Mouse (Mus musculus): ENCODE data around the gene Gnpat. TPM values are rescaled to one million over a fixed set of nuclear protein-coding genes. Genes with fewer than 3 reads are reported as not detected.

Gnpat gene
- total RNA-seq, 1 experiment: 102 TPM

DNA sequence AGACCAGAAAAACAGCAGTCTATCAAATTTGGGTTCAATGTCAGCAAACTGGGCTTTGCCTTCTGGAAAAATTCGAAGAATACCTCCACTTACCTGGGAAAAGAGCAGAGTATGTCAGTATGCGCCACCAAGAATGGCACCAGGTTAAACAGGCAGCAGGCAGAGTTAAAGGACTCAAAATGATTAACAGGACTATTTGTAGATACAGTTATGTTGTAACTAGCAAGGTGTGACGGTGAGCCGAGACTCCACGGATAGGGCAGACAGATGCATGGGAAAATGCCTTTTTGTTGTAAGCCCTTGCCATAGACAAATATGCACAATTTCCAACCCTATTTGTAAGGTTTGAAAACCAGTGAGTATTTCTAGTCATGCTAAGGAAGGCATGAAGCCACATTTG lies 51.2 kb downstream of the Gnpat start:
- Histone ChIP-seq H3K9me3 (ENCODE audit: control insufficient read depth, insufficient read depth, low read depth, low read length) (no peaks in the 10 kb centered on the region), H3K4me1 (ENCODE audit: control insufficient read depth in 2 of 2, insufficient read depth in 2 of 2, low read length in 2 of 2, poor library complexity in 1 of 2) (peaks cover 0 to 2% of the 10 kb centered on the region in 2 experiments; a peak in 1 of 4 replicates), H3K4me3 (ENCODE audit: insufficient read depth in 1 of 2, low read depth in 1 of 2, low read length in 2 of 2, poor library complexity in 1 of 2, severe bottlenecking in 1 of 2) (no peak overlapping the region), H3K36me3 (ENCODE audit: control insufficient read depth, insufficient read depth, low read length, poor library complexity, severe bottlenecking) (peaks cover 3% of the 10 kb centered on the region; the same call in 1 of the 2 replicates), H3K27ac (ENCODE audit: insufficient read depth, low read depth, low read length, poor library complexity, severe bottlenecking) (no peak overlapping the region), H3K9ac (ENCODE audit: insufficient read depth, low read depth, low read length, poor library complexity, severe bottlenecking) (no peak overlapping the region)
- no peak for TF ChIP-seq CHD2 (IDR thresholded peaks at IDR 0.05; ENCODE audit: low read depth, low read length)
- no peak for TF ChIP-seq ZNF384 (IDR thresholded peaks at IDR 0.05; ENCODE audit: low read depth, low read length)
- TF ChIP-seq MAFK (IDR thresholded peaks at IDR 0.05; ENCODE audit: insufficient read depth, low read depth, low read length): no peak
- no peak for TF ChIP-seq HCFC1 (IDR thresholded peaks at IDR 0.05; ENCODE audit: borderline replicate concordance, insufficient read depth, low read length)
- TF ChIP-seq ZC3H11A (IDR thresholded peaks at IDR 0.05; ENCODE audit: borderline replicate concordance, low read depth, low read length): no peak
- no peak for DNase-seq (ENCODE audit: low read depth, low spot score)
- in situ Hi-C loops (cut with MboI; ENCODE audit: low sequenced_read_pairs in 2 of 2, unreplicated experiment in 2 of 2): no loop called here

DNA sequence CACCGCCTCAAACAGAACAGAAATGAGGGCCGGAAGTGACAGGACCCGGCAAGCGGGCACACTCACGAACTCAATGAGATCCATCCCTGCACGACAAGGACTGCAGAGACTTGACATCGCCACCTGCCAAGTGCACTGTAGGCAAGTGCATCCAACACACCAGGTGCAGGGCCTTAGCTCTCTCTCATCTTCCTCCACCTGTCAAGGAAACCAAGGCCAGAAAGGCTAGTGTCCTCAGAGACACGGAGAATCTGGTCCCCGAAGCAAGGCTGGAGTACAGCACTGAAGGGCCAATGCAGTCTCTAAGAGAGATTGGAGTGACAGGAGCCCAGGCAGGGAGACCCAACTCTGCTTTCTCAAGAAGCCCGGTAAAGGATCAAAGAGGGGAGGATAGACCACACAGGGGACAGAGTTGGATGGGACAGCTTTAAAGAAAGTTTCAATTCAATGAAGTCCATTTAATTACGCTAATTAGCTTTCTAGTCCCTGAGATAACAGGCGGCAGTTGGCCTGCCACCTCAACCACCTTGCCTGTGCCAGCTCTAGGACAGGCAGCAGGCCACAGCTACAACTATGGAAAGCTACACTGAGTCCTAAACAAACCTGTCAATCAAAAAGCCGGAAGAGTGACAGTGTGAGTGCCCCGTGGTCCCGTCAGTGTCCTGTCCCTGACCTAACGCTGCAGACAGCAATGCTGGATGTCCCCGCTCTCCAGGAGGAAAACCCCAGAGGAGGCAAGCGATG lies 55.1 kb downstream of the Gnpat start:
- no peak for DNase-seq (ENCODE audit: low read depth, low spot score)
- in situ Hi-C loops (cut with MboI; ENCODE audit: low sequenced_read_pairs in 2 of 2, unreplicated experiment in 2 of 2): no loop called here

DNA sequence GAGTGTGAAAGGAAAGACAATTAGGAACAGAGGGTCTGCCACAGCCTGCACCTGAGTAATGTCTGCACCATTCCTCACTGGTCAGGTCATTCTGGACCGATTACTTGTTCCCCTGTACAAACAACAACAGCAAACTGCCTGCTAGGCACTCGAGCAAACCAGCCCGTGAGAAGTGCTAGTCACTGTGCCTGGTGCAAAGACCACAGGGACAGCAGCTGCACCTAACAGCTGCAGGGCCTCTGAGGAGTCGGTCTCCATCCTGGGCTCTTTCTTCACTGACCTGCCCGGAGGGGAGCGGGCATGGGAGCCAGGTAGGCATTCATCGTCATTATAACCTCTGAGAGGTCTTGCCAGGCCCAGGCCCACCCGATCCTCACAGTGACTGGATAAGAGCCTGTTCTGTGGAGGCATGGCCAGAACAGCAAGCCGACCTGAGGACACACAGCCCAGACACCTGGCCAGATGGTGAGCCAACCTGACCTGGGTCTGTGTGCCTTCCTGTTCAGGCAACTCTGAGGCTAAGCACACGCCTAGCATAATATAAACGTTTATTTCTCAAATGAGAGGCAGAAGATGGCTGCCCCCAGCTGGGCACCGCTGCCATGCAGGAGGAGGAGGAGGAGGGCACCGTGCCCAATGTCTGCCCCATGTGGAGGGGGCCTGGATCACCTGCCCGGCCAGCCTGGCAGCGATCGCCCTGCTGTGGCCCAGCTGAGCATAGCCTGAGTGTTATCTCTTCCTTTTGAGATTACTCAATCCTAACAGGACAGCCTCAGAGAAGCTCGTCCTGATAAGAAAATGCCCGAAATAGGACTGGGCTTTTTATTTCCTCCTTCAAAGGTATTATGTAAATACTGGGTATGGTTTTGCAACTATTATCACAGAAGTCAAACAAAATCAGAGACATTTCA lies 58.8 kb downstream of the Gnpat start:
- Histone ChIP-seq H3K9ac (ENCODE audit: insufficient read depth, low read depth, low read length, poor library complexity, severe bottlenecking) (no peak overlapping the region), H3K4me1 (ENCODE audit: control insufficient read depth in 2 of 2, insufficient read depth in 2 of 2, low read length in 2 of 2, poor library complexity in 1 of 2) (peaks cover 0 to 2% of the 10 kb centered on the region in 2 experiments; a peak in 1 of 4 replicates), H3K27ac (ENCODE audit: insufficient read depth, low read depth, low read length, poor library complexity, severe bottlenecking) (no peak overlapping the region), H3K4me3 (ENCODE audit: insufficient read depth in 1 of 2, low read depth in 1 of 2, low read length in 2 of 2, poor library complexity in 1 of 2, severe bottlenecking in 1 of 2) (no peak overlapping the region), H3K36me3 (ENCODE audit: control insufficient read depth, insufficient read depth, low read length, poor library complexity, severe bottlenecking) (no peaks in the 10 kb centered on the region; the same call in 1 of the 2 replicates), H3K9me3 (ENCODE audit: control insufficient read depth, insufficient read depth, low read depth, low read length) (no peaks in the 10 kb centered on the region)
- DNase-seq (ENCODE audit: low read depth, low spot score): no peak
- TF ChIP-seq HCFC1 (IDR thresholded peaks at IDR 0.05; ENCODE audit: borderline replicate concordance, insufficient read depth, low read length): no peak
- in situ Hi-C loops (cut with MboI; ENCODE audit: low sequenced_read_pairs in 2 of 2, unreplicated experiment in 2 of 2): no loop called here

More for the DNA sequence above, 55.1 kb downstream of the Gnpat start:
- H3K27ac ChIP-seq (ENCODE audit: insufficient read depth, low read depth, low read length, poor library complexity, severe bottlenecking): no peak overlapping the region
- H3K4me1 ChIP-seq (ENCODE audit: control insufficient read depth in 2 of 2, insufficient read depth in 2 of 2, low read length in 2 of 2, poor library complexity in 1 of 2): peaks cover 0 to 2% of the 10 kb centered on the region in 2 experiments; a peak in 1 of 4 replicates
- TF ChIP-seq ZNF384 (IDR thresholded peaks at IDR 0.05; ENCODE audit: low read depth, low read length): no peak
- H3K9ac ChIP-seq (ENCODE audit: insufficient read depth, low read depth, low read length, poor library complexity, severe bottlenecking): no peak overlapping the region
- H3K36me3 ChIP-seq (ENCODE audit: control insufficient read depth, insufficient read depth, low read length, poor library complexity, severe bottlenecking): peaks cover 3% of the 10 kb centered on the region; the same call in 1 of the 2 replicates
- H3K9me3 ChIP-seq (ENCODE audit: control insufficient read depth, insufficient read depth, low read depth, low read length): no peaks in the 10 kb centered on the region
- no peak overlapping the region for H3K4me3 ChIP-seq (ENCODE audit: insufficient read depth in 1 of 2, low read depth in 1 of 2, low read length in 2 of 2, poor library complexity in 1 of 2, severe bottlenecking in 1 of 2)

DNA sequence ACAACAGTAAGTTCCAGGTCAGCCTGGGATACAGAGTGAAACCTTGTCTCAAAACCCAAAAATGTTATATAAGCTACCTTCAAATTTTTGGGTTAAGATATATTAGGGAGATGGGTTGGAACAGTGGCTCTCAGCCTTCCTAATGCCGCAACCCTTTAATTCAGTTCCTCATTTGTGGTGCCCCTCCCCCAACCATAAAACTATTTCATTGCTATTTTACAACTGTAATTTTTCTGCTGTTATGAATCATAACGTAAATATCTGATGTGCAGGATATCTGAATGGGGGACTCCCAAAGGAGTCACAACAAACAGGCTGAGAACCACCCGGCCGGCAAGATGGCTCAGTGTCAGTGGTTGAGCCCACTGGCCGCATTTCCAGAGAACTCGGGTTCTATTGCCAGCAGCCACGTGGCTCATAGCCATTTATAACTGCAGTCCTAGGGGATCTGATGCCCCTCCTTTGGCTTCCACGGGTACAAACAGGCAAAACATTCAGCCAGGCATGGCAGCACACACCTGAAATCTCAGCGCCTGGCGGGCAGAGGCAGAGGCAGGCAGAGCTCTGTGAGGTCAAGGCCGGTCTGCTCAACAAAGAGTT lies 59.8 kb downstream of the Gnpat start:
- Histone ChIP-seq H3K9me3 (ENCODE audit: control insufficient read depth, insufficient read depth, low read depth, low read length) (no peaks in the 10 kb centered on the region), H3K9ac (ENCODE audit: insufficient read depth, low read depth, low read length, poor library complexity, severe bottlenecking) (no peak overlapping the region), H3K27ac (ENCODE audit: insufficient read depth, low read depth, low read length, poor library complexity, severe bottlenecking) (no peak overlapping the region), H3K4me1 (ENCODE audit: control insufficient read depth in 2 of 2, insufficient read depth in 2 of 2, low read length in 2 of 2, poor library complexity in 1 of 2) (peaks cover 0 to 2% of the 10 kb centered on the region in 2 experiments; a peak in 1 of 4 replicates), H3K36me3 (ENCODE audit: control insufficient read depth, insufficient read depth, low read length, poor library complexity, severe bottlenecking) (no peaks in the 10 kb centered on the region; the same call in 1 of the 2 replicates), H3K4me3 (ENCODE audit: insufficient read depth in 1 of 2, low read depth in 1 of 2, low read length in 2 of 2, poor library complexity in 1 of 2, severe bottlenecking in 1 of 2) (no peak overlapping the region)
- in situ Hi-C loops (cut with MboI; ENCODE audit: low sequenced_read_pairs in 2 of 2, unreplicated experiment in 2 of 2): no loop called here
- TF ChIP-seq HCFC1 (IDR thresholded peaks at IDR 0.05; ENCODE audit: borderline replicate concordance, insufficient read depth, low read length) (no peak), CHD2 (IDR thresholded peaks at IDR 0.05; ENCODE audit: low read depth, low read length) (no peak), ZC3H11A (IDR thresholded peaks at IDR 0.05; ENCODE audit: borderline replicate concordance, low read depth, low read length) (no peak), MAFK (IDR thresholded peaks at IDR 0.05; ENCODE audit: insufficient read depth, low read depth, low read length) (no peak), ZNF384 (IDR thresholded peaks at IDR 0.05; ENCODE audit: low read depth, low read length) (no peak)
- DNase-seq (ENCODE audit: low read depth, low spot score): no peak
